Mouse (Mus musculus): Measurements from ENCODE around the gene Klhl34.

Klhl34 gene

DNA sequence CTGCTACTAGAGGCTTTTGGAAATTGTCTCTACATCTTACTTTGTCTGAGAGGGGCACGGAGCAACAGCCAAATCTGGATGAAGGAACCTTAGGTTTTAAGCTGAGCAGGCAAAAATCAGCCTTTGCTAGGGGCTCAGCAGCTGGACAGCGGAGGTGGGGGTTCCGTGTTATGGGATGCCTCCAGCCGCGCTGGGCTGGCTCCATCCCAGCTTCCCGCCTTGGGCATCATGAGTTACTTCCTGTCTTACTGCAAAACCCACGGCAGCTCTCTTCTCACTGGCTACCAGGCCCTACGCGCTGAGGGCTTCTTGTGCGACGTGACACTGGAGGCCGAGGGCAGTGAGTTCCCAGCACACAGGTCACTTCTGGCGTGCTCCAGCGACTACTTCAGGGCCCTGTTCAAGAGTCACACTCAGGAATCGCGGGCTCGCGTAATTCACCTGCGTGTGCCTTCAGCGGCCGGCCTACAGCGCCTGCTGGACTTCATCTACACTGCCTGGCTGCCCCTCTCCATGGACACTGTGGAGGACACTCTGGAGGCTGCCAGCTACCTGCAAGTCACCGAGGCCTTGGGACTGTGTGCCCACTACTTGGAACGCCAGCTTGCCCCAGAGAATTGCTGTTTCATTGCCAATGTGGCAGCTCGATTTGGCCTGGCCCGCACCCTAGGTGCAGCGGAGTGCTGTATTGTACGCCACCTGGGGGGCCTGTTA lies at the start of gene Klhl34:
Gene Klhl34, plus strand, starts transcription at position 229 of the 714 bp plus-strand sequence.
- DNase-seq (ENCODE audit: low read depth, low spot score), result no peak

DNA sequence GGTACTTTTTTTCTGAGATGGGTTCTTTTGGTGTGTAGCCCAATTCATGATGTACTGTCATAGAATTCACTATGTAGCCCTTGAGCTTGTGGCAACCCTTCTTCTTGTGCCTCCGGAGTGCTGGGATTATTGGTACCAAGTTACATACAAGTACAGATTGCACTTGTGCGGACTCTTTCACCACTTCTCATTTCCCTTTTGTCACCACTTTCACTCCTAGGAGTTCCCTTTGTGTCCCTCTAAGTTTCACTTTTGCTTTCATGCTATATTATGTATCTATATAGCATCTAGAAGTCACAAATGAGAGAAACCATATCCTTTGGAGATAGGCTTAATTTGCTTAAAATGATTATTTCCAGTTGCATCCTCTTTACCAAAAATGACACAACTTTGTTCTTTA lies 16.6 kb upstream of the Klhl34 start:
- DNase-seq (ENCODE audit: low read depth, low spot score), result no peak

DNA sequence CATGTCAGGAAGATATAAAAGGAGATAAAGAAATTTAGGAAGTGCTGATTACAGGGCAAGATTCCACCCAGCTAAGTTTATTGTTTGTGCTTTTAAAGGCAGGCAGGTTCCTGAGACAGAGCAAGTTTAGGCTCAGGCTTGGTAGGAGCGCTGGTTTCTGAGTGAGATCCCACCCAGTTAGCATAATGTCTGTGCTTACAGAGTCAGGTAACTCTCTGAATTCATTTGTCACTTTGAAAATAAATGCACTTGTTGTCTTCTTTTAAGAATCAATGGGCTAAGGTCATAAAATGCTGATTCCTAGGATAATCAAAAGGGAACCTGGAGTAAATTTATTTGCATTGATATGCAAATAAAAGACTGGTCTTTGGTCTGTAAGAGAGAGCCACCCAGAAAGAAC lies 8.5 kb upstream of the Klhl34 start:
- DNase-seq (ENCODE audit: low read depth, low spot score), result no peak

DNA sequence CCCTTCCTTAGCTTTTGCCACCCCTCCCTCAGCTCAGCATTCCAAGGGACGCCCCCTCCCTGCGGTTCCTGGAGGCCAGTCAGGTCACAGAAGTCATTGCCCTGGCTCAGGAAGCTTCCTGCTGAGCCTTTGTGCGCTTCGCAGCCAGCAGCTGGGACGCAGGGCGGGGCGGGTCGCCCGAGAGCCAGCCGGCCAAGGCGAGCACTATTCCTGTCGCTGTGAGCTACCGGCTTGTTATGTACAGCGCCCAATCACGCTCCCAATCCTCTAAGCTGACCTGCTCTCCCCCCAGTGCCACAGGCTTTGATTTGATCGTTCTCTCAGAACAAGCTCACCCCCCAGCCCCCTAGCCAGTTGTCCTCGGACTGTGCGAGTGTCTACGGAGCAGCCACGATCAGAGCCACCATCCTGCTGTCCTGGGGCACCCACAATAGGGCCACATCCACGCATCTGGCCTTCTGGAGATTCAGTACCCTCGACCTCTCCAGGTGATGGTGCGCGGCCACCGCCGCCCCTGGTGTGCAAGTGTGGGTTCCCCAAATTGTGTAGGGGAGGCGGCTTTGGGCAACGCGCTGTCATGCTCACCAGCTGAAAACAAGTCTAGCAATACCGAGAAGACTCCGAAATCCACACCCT lies 546 bp upstream of the Klhl34 start:
- no peak for DNase-seq (ENCODE audit: low read depth, low spot score)

DNA sequence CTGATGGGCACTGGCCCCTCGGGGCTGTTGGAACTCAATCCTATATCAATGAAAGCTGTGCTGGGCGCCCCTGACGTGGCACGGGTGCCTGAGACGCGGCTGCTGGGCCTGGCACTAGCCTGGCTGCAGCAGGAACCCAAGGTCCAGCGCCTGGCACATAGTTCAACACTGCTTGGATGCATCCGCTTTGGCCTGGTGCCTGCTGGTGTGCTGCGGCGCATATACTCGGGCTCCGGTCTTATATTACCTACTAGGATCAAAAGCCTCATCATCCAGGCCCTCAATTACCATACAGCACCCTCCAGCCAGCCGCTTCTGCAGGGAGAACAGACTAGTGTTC lies 656 bp downstream of the Klhl34 start:
- no peak for DNase-seq (ENCODE audit: low read depth, low spot score)

DNA sequence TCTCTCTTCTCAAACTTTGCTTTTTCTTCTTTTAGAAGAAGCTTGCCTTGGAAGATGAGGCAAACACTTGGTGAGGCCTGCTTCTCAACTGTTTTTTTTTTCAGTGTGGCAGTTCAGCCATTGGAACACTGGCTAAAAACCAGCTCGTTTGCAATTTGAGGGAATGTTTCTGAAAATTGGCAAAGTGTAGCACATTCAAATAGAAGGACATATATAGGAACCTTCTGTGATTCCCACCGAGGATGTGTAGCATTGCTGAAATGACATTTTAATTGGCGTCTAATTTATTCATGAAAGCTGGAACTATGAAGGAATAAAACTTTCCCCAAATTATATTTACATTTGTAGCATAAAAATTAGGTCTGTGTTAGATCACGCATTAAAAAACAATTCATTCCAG lies 11.7 kb downstream of the Klhl34 start:
- no peak for DNase-seq (ENCODE audit: low read depth, low spot score)

Data from 3T3-L1 (cell line).